Mouse (Mus musculus) liver, embryonic 11.5 days (tissue): Measurements from ENCODE around the gene Mlana. TPM values are rescaled to one million over a fixed set of nuclear protein-coding genes. Genes with fewer than 3 reads are reported as not detected.

Experiments
- ATAC-seq: fragments of 200-750 bp; cut with Nextera tagmentation; replicated peaks from 2 replicates; pipeline ENCODE4 v1.8.0; 2017; ENCODE audit warnings: moderate number of reproducible peaks, mild to moderate bottlenecking, moderate TSS enrichment, moderate library complexity; ENCODE audit not compliant: low FRiP score
- DNase-seq: peaks from one replicate; pipeline ENCODE4 v3.0.0-alpha.2; 2017; ENCODE audit warnings: low spot score
- H3K27ac ChIP-seq: fragments of 300-500 bp; sonication (generic); 2 replicates; pipeline ENCODE4 v1.5.1; 2014; ENCODE audit warnings: mild to moderate bottlenecking, low read depth, low read length, control low read depth
- H3K27me3 ChIP-seq: fragments of 300-500 bp; sonication (generic); replicated peaks from 2 replicates; pipeline ENCODE4 v1.6.1; 2014; ENCODE audit warnings: low read length, mixed read lengths; ENCODE audit not compliant: control insufficient read depth, insufficient read depth
- H3K36me3 ChIP-seq: fragments of 300-500 bp; sonication (generic); 2 replicates; pipeline ENCODE4 v1.6.1; 2014; ENCODE audit warnings: mild to moderate bottlenecking, low read length, moderate library complexity, mixed read lengths; ENCODE audit not compliant: control insufficient read depth, insufficient read depth
- H3K4me1 ChIP-seq: fragments of 300-500 bp; sonication (generic); replicated peaks from 2 replicates; pipeline ENCODE4 v1.6.1; 2014; ENCODE audit warnings: low read length, mixed read lengths; ENCODE audit not compliant: control insufficient read depth, insufficient read depth
- H3K4me2 ChIP-seq: fragments of 300-500 bp; sonication (generic); 2 replicates; pipeline ENCODE4 v1.6.1; 2014; ENCODE audit warnings: mild to moderate bottlenecking, control low read depth, moderate library complexity
- H3K4me3 ChIP-seq: fragments of 300-500 bp; sonication (generic); 2 replicates; pipeline ENCODE4 v1.5.1; 2014; ENCODE audit warnings: low read depth, low read length, control low read depth
- H3K9ac ChIP-seq: fragments of 300-500 bp; sonication (generic); 2 replicates; pipeline ENCODE4 v1.6.1; 2014; ENCODE audit warnings: low read depth, low read length, control low read depth
- H3K9me3 ChIP-seq: fragments of 300-500 bp; sonication (generic); 2 replicates; pipeline ENCODE4 v1.6.1; 2016; ENCODE audit warnings: low read length, inconsistent platforms, mixed read lengths; ENCODE audit not compliant: control insufficient read depth
- WGBS: fragments of 180-500 bp; shearing (Covaris S2); extraction: QIAGEN DNeasy Blood & Tissue Kit; methylation state at CpG from one replicate; pipeline ENCODE4 v1.1.7; 2014; 5-methylcytosine and 5-hydroxymethylcytosine counted together
- polyA plus RNA-seq: library from polyadenylated mRNA; unstranded; fragments of >200 nt; fragmentation: Nextera tagmentation; extraction: Ambion mirVana; gene quantifications from 2 replicates; pipeline ENCODE4 v1.2.1, GENCODE M21; 2014

The Mlana gene
- polyA plus RNA-seq, 1 experiment from 2014 or later = not detected

DNA sequence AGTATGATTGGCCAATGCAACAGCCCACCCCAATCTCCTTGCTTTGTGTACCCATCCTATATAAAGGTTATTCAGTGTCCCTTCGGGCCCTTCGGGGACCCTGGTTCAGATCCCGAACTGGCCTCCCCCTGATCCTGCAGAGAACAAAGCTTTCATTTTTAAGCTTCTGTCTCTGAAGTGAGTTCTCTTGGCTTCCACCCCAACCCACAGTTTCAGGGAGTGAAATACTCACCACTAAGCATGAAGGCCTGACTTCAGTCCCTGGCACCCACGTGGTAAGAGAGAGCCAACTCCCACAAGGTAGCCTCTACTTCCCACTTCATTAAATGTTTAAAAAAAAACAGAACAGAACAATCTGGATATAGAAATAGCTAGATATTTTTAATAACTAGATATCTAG lies 38.8 kb upstream of the Mlana start:
- no peaks in the 10 kb centered on the region for H3K36me3 ChIP-seq
- H3K27ac ChIP-seq = no peak overlapping the region
- no peaks in the 10 kb centered on the region; the same call in 1 of the 2 replicates for H3K27me3 ChIP-seq
- no peaks in the 10 kb centered on the region for H3K9me3 ChIP-seq
- no peak overlapping the region for H3K4me2 ChIP-seq
- H3K4me3 ChIP-seq = no peak overlapping the region
- WGBS = 89% methylated on average over 4 of the region's 4 CpGs
- H3K9ac ChIP-seq = no peak overlapping the region
- DNase-seq (no peak), ATAC-seq (no peak)
- H3K4me1 ChIP-seq = no peaks in the 10 kb centered on the region

DNA sequence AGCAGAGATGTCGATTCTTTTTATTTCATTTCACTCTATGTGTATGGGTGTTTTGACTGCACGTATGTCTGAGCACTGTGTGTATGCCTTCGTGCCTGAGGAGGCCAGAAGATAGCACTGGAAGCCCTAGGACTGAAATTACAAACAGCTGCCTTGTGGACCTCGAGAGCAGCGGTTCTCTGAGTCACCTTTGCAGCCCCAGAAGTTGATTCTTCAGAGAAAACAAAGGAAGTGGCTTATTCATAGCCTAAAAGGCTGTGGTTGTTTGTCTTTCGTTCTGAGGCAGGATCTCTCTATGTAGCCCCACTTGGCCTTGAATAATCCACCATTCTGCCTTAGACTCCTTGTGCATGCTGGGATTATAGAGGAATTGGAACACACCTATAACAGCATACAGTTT lies 37.9 kb upstream of the Mlana start:
- DNase-seq (no peak), ATAC-seq (no peak)
- no peaks in the 10 kb centered on the region for H3K9me3 ChIP-seq
- H3K27me3 ChIP-seq = no peaks in the 10 kb centered on the region; the same call in 1 of the 2 replicates
- no peak overlapping the region for H3K4me2 ChIP-seq
- no peaks in the 10 kb centered on the region for H3K4me1 ChIP-seq
- H3K4me3 ChIP-seq = no peak overlapping the region
- WGBS = 61% methylated on average over 6 of the region's 6 CpGs
- no peaks in the 10 kb centered on the region for H3K36me3 ChIP-seq
- H3K27ac ChIP-seq = no peak overlapping the region
- H3K9ac ChIP-seq = no peak overlapping the region

- WGBS = 67% methylated on average over 10 of the region's 10 CpGs
- no peak overlapping the region for H3K4me2 ChIP-seq
- H3K27ac ChIP-seq = no peak overlapping the region
- no peaks in the 10 kb centered on the region for H3K4me1 ChIP-seq
- H3K4me3 ChIP-seq = no peak overlapping the region
- no peak overlapping the region for H3K9ac ChIP-seq
- ATAC-seq (no peak), DNase-seq (no peak)
- no peaks in the 10 kb centered on the region for H3K36me3 ChIP-seq
- H3K27me3 ChIP-seq = no peaks in the 10 kb centered on the region; the same call in 1 of the 2 replicates
- H3K9me3 ChIP-seq = no peaks in the 10 kb centered on the region
Observed at GRCm38 (mm10) chr19:29660835-29661764, 36.5 kb upstream of the Mlana start.

GRCm38 (mm10) chr19:29661974-29662580 lies 35.5 kb upstream of the Mlana start:
- no peak for ATAC-seq
- H3K4me3 ChIP-seq = no peak overlapping the region
- H3K9me3 ChIP-seq = no peaks in the 10 kb centered on the region
- no peak overlapping the region for H3K9ac ChIP-seq
- no peaks in the 10 kb centered on the region; the same call in 1 of the 2 replicates for H3K27me3 ChIP-seq
- H3K4me1 ChIP-seq = peaks cover 3% of the 10 kb centered on the region; the same call in 1 of the 2 replicates
- DNase-seq = no peak
- H3K27ac ChIP-seq = no peak overlapping the region
- no peaks in the 10 kb centered on the region for H3K36me3 ChIP-seq
- WGBS = 68% methylated on average over 6 of the region's 6 CpGs
- H3K4me2 ChIP-seq = no peak overlapping the region

DNA sequence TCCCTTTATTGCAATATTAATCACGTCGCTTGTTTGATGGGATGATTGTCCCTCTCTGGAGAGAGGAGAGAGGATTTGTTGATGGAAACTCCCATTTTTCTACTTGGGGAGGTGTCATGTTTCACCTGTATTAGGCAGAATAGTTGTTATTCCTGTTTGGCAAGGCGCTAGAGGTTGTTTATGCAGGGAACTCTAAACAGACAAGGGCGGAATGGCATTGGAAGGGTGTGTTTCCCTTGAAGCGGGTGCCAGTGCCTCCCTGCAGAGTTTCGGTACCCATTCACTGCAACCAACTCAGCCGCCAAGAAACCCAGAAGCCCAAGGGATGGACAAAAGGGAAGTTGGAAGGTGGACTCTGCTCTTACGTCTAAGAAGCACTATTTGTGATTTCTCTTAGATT lies 33.8 kb upstream of the Mlana start:
- Histone ChIP-seq H3K9ac (no peak overlapping the region), H3K9me3 (no peaks in the 10 kb centered on the region), H3K27ac (no peak overlapping the region), H3K36me3 (no peaks in the 10 kb centered on the region), H3K4me1 (peaks cover 3% of the 10 kb centered on the region; the same call in 1 of the 2 replicates), H3K27me3 (no peaks in the 10 kb centered on the region; the same call in 1 of the 2 replicates), H3K4me3 (no peak overlapping the region), H3K4me2 (no peak overlapping the region)
- DNase-seq (no peak), ATAC-seq (no peak)
- WGBS = 67% methylated on average over 8 of the region's 8 CpGs

DNA sequence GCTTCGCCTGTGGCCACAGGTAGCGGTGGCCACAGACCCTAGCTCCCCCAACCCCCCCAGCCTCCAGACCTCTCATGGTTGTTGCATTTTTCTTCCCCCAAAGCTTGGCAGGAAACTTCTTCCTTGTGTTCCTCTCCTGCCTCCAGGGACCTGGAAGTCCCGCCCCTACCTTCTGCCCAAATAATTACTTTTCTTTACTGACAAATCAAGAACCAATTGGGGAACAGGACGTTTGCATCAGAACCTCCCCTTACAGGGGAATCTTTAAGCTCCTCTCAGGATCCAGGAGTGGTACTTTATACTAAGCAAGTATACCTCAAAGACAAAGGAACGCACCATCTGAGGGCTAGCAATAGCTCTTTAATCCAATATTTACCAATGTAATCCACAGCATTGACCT lies 32.7 kb upstream of the Mlana start:
- ATAC-seq (no peak), DNase-seq (no peak)
- 76% methylated on average over 5 of the region's 5 CpGs for WGBS

DNA sequence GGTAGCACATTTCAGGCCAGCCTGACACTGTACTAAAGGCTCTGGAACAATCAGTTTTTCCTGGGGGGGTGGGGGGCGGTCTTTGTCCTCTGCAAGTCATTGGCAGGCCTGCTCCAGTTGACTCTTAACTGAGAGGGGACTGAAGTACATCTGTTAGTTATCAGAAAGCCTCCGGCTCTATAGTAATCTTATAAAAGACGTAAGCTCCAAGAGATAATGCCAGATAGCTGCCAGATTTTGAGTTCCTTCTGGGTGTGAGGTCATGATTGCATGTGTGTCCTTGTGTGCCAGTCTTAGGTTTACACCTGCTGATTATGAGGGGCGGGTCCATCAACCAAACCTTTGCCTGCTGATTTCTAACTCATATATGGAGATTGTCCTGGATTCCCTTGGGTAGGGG lies 31.5 kb upstream of the Mlana start:
- 60% methylated on average over 4 of the region's 4 CpGs for WGBS
- no peaks in the 10 kb centered on the region for H3K9me3 ChIP-seq
- DNase-seq (no peak), ATAC-seq (no peak)
- no peak overlapping the region for H3K27ac ChIP-seq
- H3K27me3 ChIP-seq = no peaks in the 10 kb centered on the region; the same call in 1 of the 2 replicates
- H3K36me3 ChIP-seq = no peaks in the 10 kb centered on the region
- no peak overlapping the region for H3K9ac ChIP-seq
- no peak overlapping the region for H3K4me3 ChIP-seq
- peaks cover 3% of the 10 kb centered on the region; the same call in 1 of the 2 replicates for H3K4me1 ChIP-seq
- no peak overlapping the region for H3K4me2 ChIP-seq

More for the DNA sequence above, 32.7 kb upstream of the Mlana start:
- Histone ChIP-seq H3K27me3 (no peaks in the 10 kb centered on the region; the same call in 1 of the 2 replicates), H3K9me3 (no peaks in the 10 kb centered on the region), H3K27ac (no peak overlapping the region), H3K36me3 (no peaks in the 10 kb centered on the region), H3K9ac (no peak overlapping the region), H3K4me2 (no peak overlapping the region), H3K4me1 (peaks cover 3% of the 10 kb centered on the region; the same call in 1 of the 2 replicates), H3K4me3 (no peak overlapping the region)

DNA sequence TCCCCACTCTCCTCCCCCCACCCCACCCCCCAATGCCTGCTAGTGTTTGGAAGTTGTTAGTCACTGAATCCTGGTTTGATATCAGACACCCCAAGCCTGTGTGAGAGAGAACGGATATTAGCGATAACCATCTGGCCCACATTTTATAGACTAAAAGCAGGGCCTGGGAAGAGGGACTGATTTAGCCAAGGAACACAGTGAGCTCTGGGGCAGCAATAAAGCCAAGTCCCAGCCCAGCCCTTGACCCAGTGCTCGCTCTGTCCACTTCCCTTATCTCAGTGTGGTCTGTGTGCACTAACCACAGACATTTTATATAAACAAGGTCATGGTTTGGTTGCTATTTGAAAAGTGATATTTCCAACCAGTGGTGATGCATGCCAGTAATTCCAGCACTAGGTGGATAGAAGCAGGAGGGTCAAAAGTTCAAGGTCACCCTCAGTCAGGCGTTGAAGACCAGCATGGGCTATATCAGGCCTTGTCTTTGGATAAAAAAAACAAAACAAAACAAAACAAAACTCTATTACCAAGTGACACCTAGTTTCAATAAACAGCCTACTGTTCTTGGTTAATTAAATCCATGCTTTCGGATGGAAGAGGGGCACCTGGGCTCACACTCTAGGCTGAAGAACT lies 30.5 kb upstream of the Mlana start:
- ATAC-seq = no peak

More for the DNA sequence above, 30.5 kb upstream of the Mlana start:
- H3K9ac ChIP-seq = no peak overlapping the region
- H3K4me1 ChIP-seq = peaks cover 3% of the 10 kb centered on the region; the same call in 1 of the 2 replicates
- no peak overlapping the region for H3K27ac ChIP-seq
- no peaks in the 10 kb centered on the region for H3K9me3 ChIP-seq
- H3K27me3 ChIP-seq = no peaks in the 10 kb centered on the region
- WGBS = 59% methylated on average over 5 of the region's 5 CpGs
- no peak overlapping the region for H3K4me3 ChIP-seq
- DNase-seq = no peak
- no peaks in the 10 kb centered on the region for H3K36me3 ChIP-seq
- H3K4me2 ChIP-seq = no peak overlapping the region
